Mouse (Mus musculus) spleen, adult 2 months (tissue): ENCODE results near the gene Cnot2. TPM values are rescaled to one million over a fixed set of nuclear protein-coding genes. Genes with fewer than 3 reads are reported as not detected.

Experiments used
- DNase-seq, 2 experiments: peaks; one replicate each; pipeline versions ENCODE4 v3.0.0 to v3.0.0-alpha.2; 2012 to 2021; ENCODE audit warnings: low spot score in 2 of 2, low read depth in 1 of 2
- H3K27ac ChIP-seq: fragments of 200-500 bp; 2 replicates; pipeline ENCODE4 v1.5.1; 2012; ENCODE audit warnings: low read length, inconsistent platforms; ENCODE audit not compliant: insufficient read depth
- H3K27me3 ChIP-seq: fragments of 200-500 bp; 2 replicates; pipeline ENCODE4 v1.6.1; 2012; ENCODE audit warnings: mild to moderate bottlenecking, moderate library complexity, low read length, inconsistent platforms; ENCODE audit not compliant: control insufficient read depth, insufficient read depth
- H3K36me3 ChIP-seq: fragments of 200-500 bp; 2 replicates; pipeline ENCODE4 v1.6.1; 2012; ENCODE audit warnings: mild to moderate bottlenecking, low read length, inconsistent platforms; ENCODE audit not compliant: control insufficient read depth, insufficient read depth
- H3K4me1 ChIP-seq: fragments of 200-500 bp; 2 replicates; pipeline ENCODE4 v1.6.1; 2011; ENCODE audit warnings: inconsistent platforms; ENCODE audit not compliant: control insufficient read depth, insufficient read depth, insufficient read length
- H3K4me3 ChIP-seq: fragments of 200-500 bp; 2 replicates; pipeline ENCODE4 v1.5.1; 2011; ENCODE audit warnings: mild to moderate bottlenecking, inconsistent platforms; ENCODE audit not compliant: insufficient read depth, insufficient read length; ENCODE audit errors: extremely low read depth
- CTCF ChIP-seq: fragments of 200-500 bp; IDR thresholded peaks from 2 replicates; pipeline ENCODE4 v1.5.1; 2011; ENCODE audit warnings: mild to moderate bottlenecking, inconsistent platforms; ENCODE audit not compliant: insufficient read depth, insufficient read length, insufficient replicate concordance; ENCODE audit errors: extremely low read depth
- POLR2A ChIP-seq: fragments of 200-500 bp; IDR thresholded peaks from 2 replicates; pipeline ENCODE4 v1.6.1; 2011; ENCODE audit warnings: low read depth, low read length, inconsistent platforms
- WGBS: fragments of 180-500 bp; shearing (Covaris S2); methylation state at CpG from one replicate; pipeline ENCODE4 v1.1.7; 2018; 5-methylcytosine and 5-hydroxymethylcytosine counted together
- polyA plus RNA-seq: library from polyadenylated mRNA; depleted of rRNA; stranded (reverse); fragments of >200 nt; gene quantifications from 2 replicates; pipeline ENCODE4 v1.2.3, GENCODE M21; 2012

Cnot2 gene
- polyA plus RNA-seq, 1 experiment, result 25.6 TPM

DNA sequence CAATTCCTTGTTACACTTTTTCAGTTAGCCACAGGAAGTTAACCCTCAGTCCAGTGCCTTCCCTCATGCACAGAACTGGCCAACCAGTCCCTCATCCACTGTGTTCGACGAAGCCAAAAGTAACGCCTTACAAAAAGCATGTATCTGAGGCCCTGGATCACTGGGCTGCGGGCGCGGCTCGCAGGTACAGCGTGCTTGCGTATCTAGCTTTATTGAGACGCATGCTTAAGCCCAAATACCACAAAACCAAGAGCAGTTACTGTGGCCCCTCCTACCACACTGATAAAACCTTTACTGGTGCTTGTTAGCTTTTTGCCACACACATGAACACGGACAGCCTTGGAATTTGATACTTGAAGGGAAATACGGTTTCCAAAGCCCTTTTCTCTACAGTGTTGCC, 99.4 kb downstream of the Cnot2 start:
- Histone ChIP-seq H3K4me1 (peaks cover 3% of the 10 kb centered on the region), H3K4me3 (no peak overlapping the region), H3K36me3 (peaks cover 14% of the 10 kb centered on the region), H3K27ac (no peak overlapping the region), H3K27me3 (no peaks in the 10 kb centered on the region)
- TF ChIP-seq POLR2A, result no peak
- no peak for TF ChIP-seq CTCF
- 79% methylated on average over 12 of the region's 12 CpGs for WGBS
- DNase-seq, result no peak

DNA sequence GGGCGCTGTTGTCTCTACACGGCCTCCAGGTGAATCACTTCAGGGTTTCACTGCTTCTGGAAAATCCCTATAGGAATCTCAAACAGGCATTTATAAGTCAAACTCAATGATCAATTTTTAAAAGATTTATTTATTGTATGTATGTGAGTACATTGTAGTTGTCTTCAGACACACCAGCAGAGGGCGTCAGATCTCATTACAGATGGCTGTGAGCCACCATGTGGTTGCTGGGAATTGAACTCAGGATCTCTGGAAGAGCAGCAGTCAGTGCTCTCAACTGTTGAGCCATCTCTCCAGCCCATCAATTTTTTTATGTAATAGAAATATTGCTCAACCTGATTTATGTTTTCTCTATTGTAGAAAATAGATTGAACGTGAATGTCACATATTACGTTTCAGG, 100.3 kb downstream of the Cnot2 start:
- Histone ChIP-seq H3K4me1 (peaks cover 2% of the 10 kb centered on the region; the same call in 1 of the 2 replicates), H3K36me3 (peaks cover 11% of the 10 kb centered on the region), H3K27me3 (no peaks in the 10 kb centered on the region), H3K4me3 (no peak overlapping the region), H3K27ac (no peak overlapping the region)
- no peak for DNase-seq
- 93% methylated on average over 5 of the region's 5 CpGs for WGBS
- TF ChIP-seq CTCF (no peak), POLR2A (no peak)

DNA sequence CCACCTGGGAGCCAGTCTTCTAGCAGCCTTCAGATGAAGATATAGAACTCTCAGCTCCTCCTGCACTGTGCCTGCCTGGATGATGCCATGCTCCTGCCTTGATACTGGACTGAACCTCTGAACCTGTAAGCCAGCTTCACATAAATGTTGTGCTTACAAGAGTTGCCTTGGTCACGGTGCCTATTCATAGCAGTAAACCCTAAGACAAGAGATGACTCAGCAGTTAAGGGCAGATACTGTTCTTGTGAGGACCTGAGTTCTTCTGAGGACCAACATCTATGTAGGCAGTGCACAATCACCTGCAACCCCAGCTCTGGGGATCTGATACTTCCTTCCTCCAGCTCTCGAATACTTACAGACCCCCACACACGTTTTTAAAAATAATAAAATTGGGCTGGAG, 104.8 kb downstream of the Cnot2 start:
- H3K4me3 ChIP-seq, result no peak overlapping the region
- WGBS, result 89% methylated on average over 3 of the region's 3 CpGs
- DNase-seq, result no peak
- H3K27ac ChIP-seq, result no peak overlapping the region
- no peak for TF ChIP-seq POLR2A
- no peak for TF ChIP-seq CTCF
- H3K4me1 ChIP-seq, result peaks cover 5% of the 10 kb centered on the region; the same call in 1 of the 2 replicates
- H3K27me3 ChIP-seq, result peaks cover 9% of the 10 kb centered on the region; the same call in 1 of the 2 replicates
- H3K36me3 ChIP-seq, result no peaks in the 10 kb centered on the region

DNA sequence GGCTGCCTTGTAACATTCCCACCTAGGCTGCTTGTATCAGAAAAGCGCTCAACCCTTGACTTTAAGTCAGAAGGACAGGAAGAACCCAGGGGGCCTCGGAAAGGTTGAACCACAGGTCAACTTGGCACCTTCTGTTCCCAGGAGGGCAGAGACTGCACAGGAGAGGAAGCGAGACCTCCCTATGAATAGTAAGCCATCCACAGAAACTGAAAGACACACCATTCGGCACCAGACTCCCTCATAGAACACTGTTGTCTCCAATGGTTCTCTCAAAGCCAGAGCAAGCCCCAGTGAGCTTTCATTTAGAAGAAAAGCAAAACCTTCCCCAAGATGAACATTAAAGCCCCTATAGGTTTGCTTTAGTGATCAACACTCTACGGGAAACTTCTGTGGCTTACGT, 105.6 kb downstream of the Cnot2 start:
- no peak for DNase-seq
- no peaks in the 10 kb centered on the region for H3K36me3 ChIP-seq
- H3K4me3 ChIP-seq, result no peak overlapping the region
- H3K4me1 ChIP-seq, result peaks cover 5% of the 10 kb centered on the region; the same call in 1 of the 2 replicates
- no peak for TF ChIP-seq CTCF
- no peak for TF ChIP-seq POLR2A
- no peak overlapping the region for H3K27ac ChIP-seq
- WGBS, result 33% methylated on average over 6 of the region's 6 CpGs
- H3K27me3 ChIP-seq, result peaks cover 9% of the 10 kb centered on the region; the same call in 1 of the 2 replicates

DNA sequence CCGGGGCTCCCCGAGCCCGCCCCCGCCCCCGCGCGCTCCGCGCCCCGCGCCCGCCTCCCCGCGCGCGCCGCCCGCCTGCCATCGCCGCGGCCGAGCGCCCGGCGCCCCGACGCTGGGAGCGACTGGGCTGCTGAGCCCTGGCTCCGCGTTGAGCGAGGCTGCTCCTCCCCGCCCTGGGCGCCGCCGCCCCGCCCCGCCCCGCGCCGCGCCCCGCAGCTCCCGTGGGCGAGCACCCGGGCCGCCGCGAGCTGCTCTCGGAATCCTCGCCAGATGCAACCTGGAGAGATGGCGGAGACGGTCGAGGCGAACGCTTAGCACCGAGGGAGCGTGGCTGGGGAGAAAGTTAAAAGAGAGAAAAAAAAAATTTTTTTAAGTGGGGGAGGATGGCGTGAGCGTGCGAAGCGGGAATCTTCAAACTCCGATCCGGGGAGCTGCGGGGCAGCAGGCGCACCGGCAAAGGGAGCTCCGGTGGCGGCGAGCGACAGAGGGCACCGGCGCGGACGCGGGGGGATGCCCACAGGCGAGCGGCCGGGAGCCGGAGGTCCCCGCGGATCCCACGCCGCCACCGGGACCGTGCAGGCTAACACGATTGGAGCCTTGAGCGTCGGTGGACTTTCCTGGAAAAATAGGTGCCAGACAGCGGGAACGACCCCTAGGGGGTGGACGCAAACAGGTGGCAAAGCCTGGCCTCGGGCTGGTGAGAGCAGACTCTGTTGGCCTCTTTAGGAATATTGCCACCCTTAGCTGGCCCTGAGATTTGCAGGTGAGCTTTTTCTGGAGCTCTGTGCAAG, 107.4 kb downstream of the Cnot2 start, which contains the start of gene Kcnmb4:
Kcnmb4 (minus strand) TSS at position 120 of the 791 bp plus-strand sequence.
- H3K4me1 ChIP-seq, result peaks cover 5% of the 10 kb centered on the region; the same call in 1 of the 2 replicates
- H3K27ac ChIP-seq, result no peak within 1 kb of the TSS
- peaks cover 9% of the 10 kb centered on the region; the same call in 1 of the 2 replicates for H3K27me3 ChIP-seq
- peak within 1 kb of the TSS; percentile 58 for H3K4me3 ChIP-seq
- DNase-seq, result peak in 1 of 2 experiments; percentile 11
- WGBS, result 1% methylated on average over 73 of the region's 92 CpGs
- TF ChIP-seq POLR2A (no peak), CTCF (no peak)
- no peaks in the 10 kb centered on the region for H3K36me3 ChIP-seq

DNA sequence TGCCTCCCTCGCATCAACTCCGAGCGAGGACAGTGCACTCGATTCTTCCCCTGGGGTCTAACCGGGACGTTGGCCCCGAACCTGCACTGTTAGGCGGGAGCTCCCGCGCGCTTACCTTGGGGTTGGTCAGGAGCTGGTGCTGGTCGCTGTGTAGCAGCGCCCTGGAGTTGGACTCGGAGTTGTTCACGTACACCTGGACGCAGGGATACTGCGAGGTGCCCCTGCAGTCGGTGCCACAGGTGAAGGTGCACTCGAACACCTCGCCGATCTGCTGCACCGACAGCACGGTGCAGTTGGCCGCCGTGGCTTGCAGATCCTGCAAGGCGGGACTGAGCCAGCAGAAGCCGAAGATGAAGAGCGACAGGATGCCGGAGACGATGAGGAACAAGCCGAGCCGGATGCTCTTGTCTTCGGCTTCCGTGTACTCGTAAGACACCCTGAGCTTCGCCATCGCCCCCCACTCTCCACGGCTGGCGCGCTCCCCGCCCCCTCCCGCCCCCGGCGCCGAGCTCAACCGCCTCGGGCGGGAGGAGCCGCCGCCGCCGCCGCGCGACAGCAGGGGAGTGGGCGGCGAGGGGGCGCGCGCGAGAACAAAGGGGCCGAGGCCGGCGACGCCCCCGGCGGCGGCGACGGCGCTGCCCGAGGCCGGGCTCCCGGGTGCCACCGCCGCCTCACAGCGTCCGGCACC, 108.1 kb downstream of the Cnot2 start:
- WGBS, result under 1% methylated on average over 61 of the region's 78 CpGs
- peaks cover 9% of the 10 kb centered on the region; the same call in 1 of the 2 replicates for H3K27me3 ChIP-seq
- H3K36me3 ChIP-seq, result no peaks in the 10 kb centered on the region
- peak in 1 of 2 experiments; percentile 29 for DNase-seq
- peaks cover 5% of the 10 kb centered on the region; the same call in 1 of the 2 replicates for H3K4me1 ChIP-seq
- peak overlapping the region; percentile 54 for H3K4me3 ChIP-seq
- TF ChIP-seq POLR2A (no peak), CTCF (no peak)
- H3K27ac ChIP-seq, result no peak overlapping the region
